Mouse (Mus musculus): ENCODE results near the gene Tbx20.

- TF ChIP-seq CTCF (IDR thresholded peaks at IDR 0.05; ENCODE audit: low read depth, low read length) (no peak), TAL1 (conservative IDR thresholded peaks at IDR 0.05; ENCODE audit: low read depth, low read length) (no peak)
These were observed 5.9 kb upstream of the Tbx20 start for GRCm38 (mm10) chr9:24779975-24780374.

All from G1E (cell line).